Mouse (Mus musculus) heart, embryonic 11.5 days (tissue): Measurements from ENCODE around the gene Ang. TPM values are rescaled to one million over a fixed set of nuclear protein-coding genes. Genes with fewer than 3 reads are reported as not detected.

Source experiments
- ATAC-seq: fragments of 200-750 bp; cut with Nextera tagmentation; replicated peaks from 2 replicates; pipeline ENCODE4 v1.8.0; 2017; ENCODE audit warnings: moderate library complexity; ENCODE audit not compliant: insufficient number of reproducible peaks, low FRiP score, low TSS enrichment
- H3K27ac ChIP-seq: fragments of 300-500 bp; sonication (generic); 2 replicates; pipeline ENCODE4 v1.5.1; 2014; ENCODE audit warnings: mild to moderate bottlenecking, low read depth, low read length
- H3K27me3 ChIP-seq: fragments of 300-500 bp; sonication (generic); 2 replicates; pipeline ENCODE4 v1.6.1; 2014; ENCODE audit warnings: mild to moderate bottlenecking, low read length, mixed read lengths; ENCODE audit not compliant: control insufficient read depth, insufficient read depth
- H3K36me3 ChIP-seq: fragments of 300-500 bp; sonication (generic); 2 replicates; pipeline ENCODE4 v1.6.1; 2014; ENCODE audit warnings: mild to moderate bottlenecking, low read length, moderate library complexity, mixed read lengths; ENCODE audit not compliant: control insufficient read depth, insufficient read depth
- H3K4me1 ChIP-seq: fragments of 300-500 bp; sonication (generic); 2 replicates; pipeline ENCODE4 v1.6.1; 2014; ENCODE audit warnings: low read length; ENCODE audit not compliant: control insufficient read depth, insufficient read depth
- H3K4me2 ChIP-seq: fragments of 300-500 bp; sonication (generic); 2 replicates; pipeline ENCODE4 v1.6.1; 2014; ENCODE audit warnings: mild to moderate bottlenecking, moderate library complexity
- H3K4me3 ChIP-seq: fragments of 300-500 bp; sonication (generic); 2 replicates; pipeline ENCODE4 v1.5.1; 2014; ENCODE audit warnings: low read depth, low read length
- H3K9ac ChIP-seq: fragments of 300-500 bp; sonication (generic); 2 replicates; pipeline ENCODE4 v1.6.1; 2014; ENCODE audit warnings: mild to moderate bottlenecking, low read depth, low read length, moderate library complexity
- H3K9me3 ChIP-seq: fragments of 300-500 bp; sonication (generic); replicated peaks from 2 replicates; pipeline ENCODE4 v1.6.1; 2016; ENCODE audit warnings: low read length; ENCODE audit not compliant: control insufficient read depth
- WGBS: fragments of 180-500 bp; shearing (Covaris S2); extraction: QIAGEN DNeasy Blood & Tissue Kit; methylation state at CpG from one replicate; pipeline ENCODE4 v1.1.7; 2014; ENCODE audit not compliant: insufficient replicate concordance; 5-methylcytosine and 5-hydroxymethylcytosine counted together
- polyA plus RNA-seq: library from polyadenylated mRNA; unstranded; fragments of >200 nt; fragmentation: Nextera tagmentation; extraction: Ambion mirVana; gene quantifications from 2 replicates; pipeline ENCODE4 v1.2.1, GENCODE M21; 2014

Gene Ang
- polyA plus RNA-seq, 1 experiment from 2014 or later = 2.8 TPM

DNA sequence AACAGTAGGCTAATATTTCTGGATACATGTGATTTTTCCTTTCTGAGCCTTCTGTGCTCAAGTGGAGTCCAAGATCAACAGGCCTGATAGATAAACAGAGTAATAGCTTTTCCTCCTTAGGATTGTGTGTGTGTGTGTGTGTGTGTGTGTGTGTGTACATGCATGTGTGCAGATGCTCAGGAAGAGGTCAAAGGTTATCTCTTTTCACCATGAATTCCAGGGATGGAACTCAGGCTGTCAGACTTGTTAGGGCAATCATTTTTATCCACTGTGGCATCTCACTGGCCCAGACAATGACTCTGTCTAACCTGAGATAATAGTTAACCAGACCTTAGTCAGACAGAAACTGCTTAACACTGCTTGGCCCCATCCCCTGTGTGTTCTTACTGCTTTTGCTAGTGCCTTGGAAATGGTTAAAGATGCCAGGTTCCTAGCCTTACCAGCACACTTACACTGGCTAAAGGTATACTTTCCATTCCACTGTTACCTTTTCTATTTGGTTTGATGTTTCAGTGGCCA, 15.6 kb downstream of the Ang start:
- Histone ChIP-seq H3K36me3 (no peaks in the 10 kb centered on the region), H3K4me1 (no peaks in the 10 kb centered on the region), H3K4me2 (no peak overlapping the region), H3K27me3 (no peaks in the 10 kb centered on the region), H3K4me3 (no peak overlapping the region), H3K9ac (no peak overlapping the region), H3K9me3 (no peaks in the 10 kb centered on the region), H3K27ac (no peak overlapping the region)
- ATAC-seq = no peak

DNA sequence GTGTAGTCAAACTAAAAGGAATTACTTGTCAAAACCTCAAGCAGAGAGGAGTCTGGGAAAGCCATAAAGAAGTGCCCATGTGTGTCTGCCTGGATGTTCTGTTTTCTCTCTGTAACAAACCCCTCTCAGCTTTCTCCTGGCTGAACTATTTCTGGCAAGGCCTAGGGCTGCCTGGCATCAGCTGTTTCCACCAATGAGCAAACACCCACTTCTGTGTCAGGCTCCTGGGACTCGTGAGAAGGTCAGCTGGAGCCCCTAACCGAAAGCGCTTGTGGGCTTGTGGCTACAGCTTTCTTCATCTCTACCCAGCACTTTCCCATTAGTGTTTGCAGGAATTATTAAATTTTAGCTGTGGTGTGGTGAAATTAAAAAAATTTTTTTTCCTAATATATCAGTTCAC, 21.0 kb downstream of the Ang start:
- Histone ChIP-seq H3K36me3 (no peaks in the 10 kb centered on the region), H3K27me3 (no peaks in the 10 kb centered on the region), H3K27ac (0 out of 2 replicates have a peak overlapping the region, but pooled peaks have one; percentile 29), H3K4me3 (no peak overlapping the region), H3K9ac (no peak overlapping the region), H3K4me1 (no peaks in the 10 kb centered on the region; the same call in 1 of the 2 replicates), H3K9me3 (no peaks in the 10 kb centered on the region), H3K4me2 (no peak overlapping the region)
- ATAC-seq = peak; percentile 73
- WGBS = 35% methylated on average over 3 of the region's 3 CpGs

DNA sequence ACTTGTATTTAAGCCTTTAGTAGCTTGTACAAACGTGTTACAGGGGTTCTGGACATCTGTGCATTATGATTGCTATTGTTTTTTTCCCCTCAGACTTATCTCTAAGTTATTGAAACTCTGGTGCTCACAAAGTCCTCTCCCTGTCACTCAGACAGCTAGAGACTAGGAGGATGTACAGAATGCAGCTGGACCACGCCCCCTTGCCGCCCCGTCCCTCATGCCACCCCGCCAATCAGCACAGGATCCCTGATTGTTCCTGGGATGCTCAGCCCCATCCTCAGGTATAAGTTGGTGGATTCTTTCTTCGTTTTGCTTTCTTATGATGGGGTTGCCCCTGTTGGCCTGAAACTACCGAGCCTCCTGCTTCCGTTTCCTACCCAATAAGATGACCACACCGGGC, 22.5 kb downstream of the Ang start:
- WGBS = 38% methylated on average over 9 of the region's 9 CpGs
- H3K4me1 ChIP-seq = no peaks in the 10 kb centered on the region; the same call in 1 of the 2 replicates
- no peak for ATAC-seq
- H3K9ac ChIP-seq = no peak overlapping the region
- no peak overlapping the region for H3K4me2 ChIP-seq
- H3K9me3 ChIP-seq = no peaks in the 10 kb centered on the region
- no peak overlapping the region for H3K4me3 ChIP-seq
- no peaks in the 10 kb centered on the region for H3K36me3 ChIP-seq
- no peaks in the 10 kb centered on the region for H3K27me3 ChIP-seq
- H3K27ac ChIP-seq = no peak overlapping the region

DNA sequence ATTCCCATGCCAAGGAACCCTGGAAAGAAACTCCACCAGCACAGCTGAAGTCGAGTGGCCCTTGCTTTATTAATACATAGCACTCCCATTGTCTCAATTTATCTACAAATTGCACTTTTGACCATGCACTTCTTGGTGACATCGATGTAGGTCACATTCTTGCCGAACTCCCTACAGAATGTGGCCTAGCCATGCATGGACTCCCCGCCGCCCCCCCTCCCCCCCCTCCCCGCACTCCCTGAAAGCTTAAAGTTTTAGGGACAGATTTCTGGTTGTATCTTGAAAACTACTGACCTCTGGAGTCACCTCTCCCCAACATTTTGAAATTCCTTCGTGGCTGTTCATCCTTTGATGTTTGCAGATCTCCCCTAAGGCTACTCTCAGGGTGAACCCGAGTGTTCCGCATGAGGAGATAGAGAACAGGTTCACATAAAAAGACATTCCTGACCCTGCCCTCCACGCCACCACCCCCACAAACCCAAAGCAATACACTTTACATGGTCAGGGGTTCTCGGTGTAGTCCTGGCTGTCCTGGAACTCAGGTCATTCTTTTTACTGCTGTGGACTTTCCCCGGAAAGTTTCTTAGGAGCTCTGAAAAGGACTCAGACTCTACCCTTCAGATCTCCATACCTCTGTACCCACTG, 23.1 kb downstream of the Ang start, which contains the start of gene Eddm3b:
TSS of gene Eddm3b (plus strand) at position 511 of the 645 bp plus-strand sequence.
- H3K4me2 ChIP-seq = no peak within 1 kb of the TSS

DNA sequence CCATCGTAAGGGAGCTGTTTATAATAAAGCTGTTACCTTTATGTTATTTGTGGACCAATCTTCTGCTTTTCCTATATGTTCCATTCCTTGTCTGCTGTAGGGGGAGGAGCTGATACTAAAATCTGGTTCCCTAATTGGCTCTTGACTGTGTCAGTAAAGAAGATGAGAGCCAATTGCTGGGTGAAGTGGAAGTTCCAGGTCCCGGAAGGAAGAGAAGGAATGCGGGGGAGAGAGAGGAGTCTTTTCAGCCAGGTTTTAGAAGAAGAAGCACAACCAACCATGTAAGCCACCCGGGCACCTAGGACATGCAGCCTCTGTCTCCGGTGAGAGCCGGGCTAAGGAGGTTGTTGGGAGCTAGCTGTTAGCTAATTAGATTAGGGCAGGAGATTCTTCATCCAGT, 34.7 kb downstream of the Ang start:
- no peak overlapping the region for H3K4me3 ChIP-seq
- no peak for ATAC-seq
- 83% methylated on average over 6 of the region's 6 CpGs for WGBS
- no peaks in the 10 kb centered on the region for H3K9me3 ChIP-seq
- no peak overlapping the region for H3K4me2 ChIP-seq
- H3K36me3 ChIP-seq = no peaks in the 10 kb centered on the region
- H3K9ac ChIP-seq = no peak overlapping the region
- H3K27me3 ChIP-seq = no peaks in the 10 kb centered on the region
- H3K27ac ChIP-seq = no peak overlapping the region
- peaks cover 5% of the 10 kb centered on the region; the same call in 1 of the 2 replicates for H3K4me1 ChIP-seq

More for the DNA sequence above, 23.1 kb downstream of the Ang start, which contains the start of gene Eddm3b:
- H3K27ac ChIP-seq = no peak within 1 kb of the TSS
- H3K4me3 ChIP-seq = no peak within 1 kb of the TSS
- 51% methylated on average over 12 of the region's 12 CpGs for WGBS
- no peak for ATAC-seq
- no peaks in the 10 kb centered on the region for H3K9me3 ChIP-seq
- no peaks in the 10 kb centered on the region; the same call in 1 of the 2 replicates for H3K4me1 ChIP-seq
- no peaks in the 10 kb centered on the region for H3K36me3 ChIP-seq
- H3K27me3 ChIP-seq = no peaks in the 10 kb centered on the region
- H3K9ac ChIP-seq = no peak within 1 kb of the TSS

DNA sequence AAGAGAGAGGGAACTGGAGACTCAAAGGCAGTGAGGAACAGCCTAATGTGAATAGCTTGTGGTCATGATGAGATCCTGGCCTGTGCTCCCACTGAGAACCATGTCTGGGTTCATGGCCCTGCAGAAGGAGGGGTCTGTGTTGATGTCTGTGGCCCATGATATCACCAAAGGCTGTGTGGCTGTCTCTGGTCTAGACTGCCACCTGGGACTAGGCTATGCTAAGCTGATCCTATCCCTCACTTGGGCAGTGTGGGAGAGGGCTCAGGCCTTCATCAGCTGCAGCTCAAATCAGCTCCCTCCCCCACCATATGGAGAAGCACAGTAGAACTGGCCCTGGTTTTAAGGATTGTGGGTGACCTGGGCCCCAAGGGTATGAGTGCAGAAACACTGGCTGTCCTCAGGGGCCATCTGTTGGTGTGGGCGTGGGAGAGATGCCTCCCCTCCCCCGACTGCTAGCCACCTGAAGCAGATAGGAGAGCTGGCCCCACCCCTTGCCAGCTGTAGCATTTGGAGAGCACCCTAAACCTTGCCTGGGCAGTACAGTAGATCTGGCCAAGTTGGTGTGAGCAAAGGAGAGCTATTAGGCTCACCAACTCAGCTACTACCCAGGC, 36.8 kb downstream of the Ang start:
- no peaks in the 10 kb centered on the region for H3K36me3 ChIP-seq
- ATAC-seq = peak; percentile 78; the same call in 1 of the 2 replicates
- 61% methylated on average over 2 of the region's 2 CpGs for WGBS
- H3K4me3 ChIP-seq = no peak overlapping the region
- no peaks in the 10 kb centered on the region for H3K27me3 ChIP-seq
- H3K9me3 ChIP-seq = no peaks in the 10 kb centered on the region
- 0 out of 2 replicates have a peak overlapping the region, but pooled peaks have one; percentile 15 for H3K27ac ChIP-seq
- peaks cover 5% of the 10 kb centered on the region; the same call in 1 of the 2 replicates for H3K4me1 ChIP-seq
- no peak overlapping the region for H3K4me2 ChIP-seq
- H3K9ac ChIP-seq = no peak overlapping the region

DNA sequence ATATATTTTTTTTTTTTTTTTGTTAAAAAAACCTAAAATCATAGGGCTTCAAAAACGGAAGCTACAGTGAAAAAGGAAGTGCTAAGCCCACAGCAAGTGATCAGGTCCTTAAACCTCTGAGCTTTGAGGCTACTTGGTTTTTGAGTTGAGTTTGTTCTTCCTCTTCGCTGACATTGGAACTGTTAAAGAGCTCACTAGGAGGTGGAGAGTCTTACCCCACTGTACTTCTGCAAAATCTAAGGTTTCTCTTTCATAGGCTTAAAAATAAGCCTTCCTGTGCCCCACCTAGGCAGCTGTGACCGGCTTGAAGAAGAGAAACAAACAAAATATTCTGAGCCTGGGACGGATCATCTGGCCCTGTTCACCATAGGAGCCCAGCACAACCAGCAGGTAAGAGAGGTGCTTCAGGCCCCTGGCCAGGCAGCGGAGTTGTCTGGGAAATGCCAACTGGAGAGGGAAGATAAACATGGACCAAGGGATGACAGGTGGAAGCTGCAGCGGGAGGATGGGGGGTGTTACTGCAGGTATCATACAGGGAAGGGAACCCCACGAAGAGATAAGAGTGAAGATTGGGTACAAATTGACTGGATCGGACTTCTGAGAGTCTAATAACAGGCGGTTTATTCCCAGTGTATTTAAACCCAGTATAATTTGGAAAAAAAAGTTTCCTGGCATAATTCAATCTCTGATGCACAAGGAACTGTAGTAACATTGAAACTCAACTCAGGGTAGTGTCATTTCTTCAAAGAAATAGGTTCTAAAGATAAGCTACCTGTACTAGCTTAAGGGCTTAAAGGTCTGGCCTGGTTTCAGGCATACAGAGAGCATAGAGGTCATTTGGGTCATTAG, 38.0 kb downstream of the Ang start:
- H3K27ac ChIP-seq = 0 out of 2 replicates have a peak overlapping the region, but pooled peaks have one; percentile 32
- no peak overlapping the region for H3K9ac ChIP-seq
- H3K4me2 ChIP-seq = no peak overlapping the region
- H3K36me3 ChIP-seq = no peaks in the 10 kb centered on the region
- H3K4me1 ChIP-seq = peaks cover 5% of the 10 kb centered on the region; the same call in 1 of the 2 replicates
- no peak overlapping the region for H3K4me3 ChIP-seq
- no peak for ATAC-seq
- H3K9me3 ChIP-seq = no peaks in the 10 kb centered on the region
- no peaks in the 10 kb centered on the region for H3K27me3 ChIP-seq
- WGBS = 68% methylated on average over 9 of the region's 9 CpGs

DNA sequence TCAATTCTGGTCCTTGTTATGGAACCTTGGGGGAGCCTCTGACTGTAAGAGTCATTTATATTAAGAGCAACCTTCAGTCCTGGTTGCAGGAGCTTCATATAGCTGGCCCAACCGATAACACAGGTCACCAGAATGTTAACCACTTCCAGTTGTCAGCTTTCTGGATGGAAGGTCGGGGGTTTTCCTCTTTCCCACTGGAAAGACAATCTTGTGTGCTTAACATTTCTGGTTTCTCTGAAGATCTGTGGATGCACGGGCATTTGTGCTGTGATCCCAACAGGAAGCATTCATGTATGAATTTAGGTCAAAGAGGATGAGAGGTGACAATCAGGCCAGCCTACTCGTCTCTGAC, 38.6 kb downstream of the Ang start:
- Histone ChIP-seq H3K9ac (no peak overlapping the region), H3K4me1 (peaks cover 5% of the 10 kb centered on the region; the same call in 1 of the 2 replicates), H3K27me3 (no peaks in the 10 kb centered on the region), H3K4me3 (no peak overlapping the region), H3K4me2 (no peak overlapping the region), H3K36me3 (no peaks in the 10 kb centered on the region), H3K9me3 (no peaks in the 10 kb centered on the region), H3K27ac (no peak overlapping the region)
- WGBS = 58% methylated on average over 4 of the region's 4 CpGs
- no peak for ATAC-seq
